Mouse (Mus musculus) sigmoid colon, adult 10 weeks (tissue): ENCODE results near the gene Olfr508. TPM values are rescaled to one million over a fixed set of nuclear protein-coding genes. Genes with fewer than 3 reads are reported as not detected.

Experiments used
- polyA plus RNA-seq: library from polyadenylated mRNA; stranded (reverse); fragments of 350-450 nt; fragmentation: Illumina TruSeq; extraction: RNeasy Lipid Tissue Mini Kit (QIAGEN cat#74804); gene quantifications from one replicate; pipeline ENCODE4 v1.2.3, GENCODE M21; 2014; ENCODE audit warnings: low read depth, low replicate concordance

Olfr508 gene
- not detected for polyA plus RNA-seq

GRCm38 (mm10) chr7:108629694-108630093 is at the start of gene Olfr508:
Gene Olfr508 (plus strand): TSS chr7:108629994.

GRCm38 (mm10) chr7:108610487-108610886 is 19.3 kb upstream of the Olfr508 start, which contains the start of gene Olfr506:
Gene Olfr506 (plus strand): TSS chr7:108610787.

GRCm38 (mm10) chr7:108621514-108621913 is 8.3 kb upstream of the Olfr508 start, which contains the start of gene Olfr507:
Gene Olfr507 (plus strand): TSS chr7:108621814.

GRCm38 (mm10) chr7:108651806-108652205 is 22.0 kb downstream of the Olfr508 start, which contains the start of gene Olfr509:
Gene Olfr509 (minus strand): TSS chr7:108651906.

GRCm38 (mm10) chr7:108666118-108666517 is 36.3 kb downstream of the Olfr508 start, which contains the start of gene Olfr510:
Gene Olfr510 (plus strand): TSS chr7:108666418.

Other genes with a start within 250 kb of the Olfr508 start
- gene Olfr495, start 236.8 kb upstream of the Olfr508 start, polyA plus RNA-seq: not detected
- gene Olfr497, start 209.6 kb upstream of the Olfr508 start, polyA plus RNA-seq: not detected
- gene Olfr498, start 164.7 kb upstream of the Olfr508 start, polyA plus RNA-seq: not detected
- not detected for gene Olfr502, start 104.9 kb upstream of the Olfr508 start, polyA plus RNA-seq
- gene Olfr503, start 85.5 kb upstream of the Olfr508 start, polyA plus RNA-seq: not detected
- gene Olfr504, start 64.2 kb upstream of the Olfr508 start, polyA plus RNA-seq: not detected
- not detected for gene Olfr506, start 19.2 kb upstream of the Olfr508 start, polyA plus RNA-seq
- not detected for gene Olfr507, start 8.2 kb upstream of the Olfr508 start, polyA plus RNA-seq
- gene Olfr509, start 21.9 kb downstream of the Olfr508 start, polyA plus RNA-seq: not detected
- gene Olfr510, start 36.4 kb downstream of the Olfr508 start, polyA plus RNA-seq: not detected
- not detected for gene Olfr512, start 83.3 kb downstream of the Olfr508 start, polyA plus RNA-seq
- not detected for gene Olfr513, start 121.0 kb downstream of the Olfr508 start, polyA plus RNA-seq
- gene Olfr514, start 196.0 kb downstream of the Olfr508 start, polyA plus RNA-seq: not detected
- gene Olfr516, start 220.5 kb downstream of the Olfr508 start, polyA plus RNA-seq: not detected
- not detected for gene Olfr517, start 242.4 kb downstream of the Olfr508 start, polyA plus RNA-seq